Mouse (Mus musculus) forebrain, embryonic 15.5 days (tissue): ENCODE data around the gene Cpsf3. TPM values are rescaled to one million over a fixed set of nuclear protein-coding genes. Genes with fewer than 3 reads are reported as not detected.
A peak's percentile ranks its signal among the peaks of the same experiment; 100 is the strongest.

Experiments
- ATAC-seq: fragments of 200-750 bp; cut with Nextera tagmentation; replicated peaks from 2 replicates; pipeline ENCODE4 v1.8.0; 2017; ENCODE audit warnings: mild to moderate bottlenecking, moderate TSS enrichment, moderate library complexity
- H3K27ac ChIP-seq: fragments of 300-500 bp; sonication (generic); replicated peaks from 2 replicates; pipeline ENCODE4 v1.5.1; 2015; ENCODE audit warnings: mild to moderate bottlenecking, inconsistent platforms
- H3K27me3 ChIP-seq: fragments of 300-500 bp; sonication (generic); 2 replicates; pipeline ENCODE4 v1.6.1; 2015; ENCODE audit warnings: inconsistent platforms
- H3K36me3 ChIP-seq: fragments of 300-500 bp; sonication (generic); 2 replicates; pipeline ENCODE4 v1.6.1; 2015; ENCODE audit warnings: mild to moderate bottlenecking, inconsistent platforms
- H3K4me1 ChIP-seq: fragments of 300-500 bp; sonication (generic); 2 replicates; pipeline ENCODE4 v1.6.1; 2015; ENCODE audit warnings: inconsistent platforms
- H3K4me2 ChIP-seq: fragments of 300-500 bp; sonication (generic); replicated peaks from 2 replicates; pipeline ENCODE4 v1.6.1; 2015; ENCODE audit warnings: mild to moderate bottlenecking, inconsistent platforms
- H3K4me3 ChIP-seq: fragments of 300-500 bp; sonication (generic); 2 replicates; pipeline ENCODE4 v1.5.1; 2015; ENCODE audit warnings: mild to moderate bottlenecking, inconsistent platforms
- H3K9ac ChIP-seq: fragments of 300-500 bp; sonication (generic); replicated peaks from 2 replicates; pipeline ENCODE4 v1.6.1; 2015; ENCODE audit warnings: mild to moderate bottlenecking, inconsistent platforms
- H3K9me3 ChIP-seq: fragments of 300-500 bp; sonication (generic); 2 replicates; pipeline ENCODE4 v1.6.1; 2016; ENCODE audit warnings: inconsistent platforms
- whole genome bisulfite sequencing: fragments of 180-500 bp; shearing (Covaris S2); methylation state at CpG from one replicate; pipeline ENCODE4 v1.1.7; 2015; ENCODE audit warnings: mixed read lengths; 5-methylcytosine and 5-hydroxymethylcytosine counted together
- polyA plus RNA-seq: library from polyadenylated mRNA; unstranded; fragments of >200 nt; fragmentation: Nextera tagmentation; extraction: Ambion mirVana; gene quantifications from 2 replicates; pipeline ENCODE4 v1.2.1, GENCODE M21; 2015

Cpsf3 gene
- polyA plus RNA-seq, 1 experiment from 2014 or later = 116 TPM

- 87% methylated on average over 2 of the region's 2 CpGs for WGBS
- Histone ChIP-seq H3K9ac (no peak overlapping the region), H3K9me3 (no peaks in the 10 kb centered on the region), H3K27ac (no peak overlapping the region), H3K4me1 (no peaks in the 10 kb centered on the region), H3K36me3 (peaks cover 69% of the 10 kb centered on the region), H3K4me2 (no peak overlapping the region), H3K4me3 (no peak overlapping the region), H3K27me3 (no peaks in the 10 kb centered on the region)
- no peak; the same call in 1 of the 2 replicates for ATAC-seq
Observed at GRCm38 (mm10) chr12:21266784-21267098, 18.4 kb upstream of the Cpsf3 start.

- no peaks in the 10 kb centered on the region for H3K27me3 ChIP-seq
- no peak overlapping the region for H3K27ac ChIP-seq
- H3K36me3 ChIP-seq = peaks cover 66% of the 10 kb centered on the region
- WGBS = 86% methylated on average over 8 of the region's 8 CpGs
- H3K4me2 ChIP-seq = no peak overlapping the region
- no peak overlapping the region for H3K4me3 ChIP-seq
- H3K9me3 ChIP-seq = no peaks in the 10 kb centered on the region
- ATAC-seq = no peak
- H3K4me1 ChIP-seq = no peaks in the 10 kb centered on the region
- H3K9ac ChIP-seq = no peak overlapping the region
Observed at GRCm38 (mm10) chr12:21268083-21268616, 17.0 kb upstream of the Cpsf3 start.

- Histone ChIP-seq H3K4me1 (no peaks in the 10 kb centered on the region), H3K9me3 (no peaks in the 10 kb centered on the region), H3K27ac (no peak overlapping the region), H3K4me3 (no peak overlapping the region), H3K4me2 (no peak overlapping the region), H3K36me3 (peaks cover 36% of the 10 kb centered on the region), H3K9ac (no peak overlapping the region), H3K27me3 (no peaks in the 10 kb centered on the region)
- WGBS = 75% methylated on average over 7 of the region's 7 CpGs
- no peak for ATAC-seq
Observed at GRCm38 (mm10) chr12:21274446-21274845, 10.7 kb upstream of the Cpsf3 start.

GRCm38 (mm10) chr12:21277352-21277864, 7.8 kb upstream of the Cpsf3 start:
- ATAC-seq = no peak
- WGBS = 56% methylated on average over 1 of the region's 1 CpGs

DNA sequence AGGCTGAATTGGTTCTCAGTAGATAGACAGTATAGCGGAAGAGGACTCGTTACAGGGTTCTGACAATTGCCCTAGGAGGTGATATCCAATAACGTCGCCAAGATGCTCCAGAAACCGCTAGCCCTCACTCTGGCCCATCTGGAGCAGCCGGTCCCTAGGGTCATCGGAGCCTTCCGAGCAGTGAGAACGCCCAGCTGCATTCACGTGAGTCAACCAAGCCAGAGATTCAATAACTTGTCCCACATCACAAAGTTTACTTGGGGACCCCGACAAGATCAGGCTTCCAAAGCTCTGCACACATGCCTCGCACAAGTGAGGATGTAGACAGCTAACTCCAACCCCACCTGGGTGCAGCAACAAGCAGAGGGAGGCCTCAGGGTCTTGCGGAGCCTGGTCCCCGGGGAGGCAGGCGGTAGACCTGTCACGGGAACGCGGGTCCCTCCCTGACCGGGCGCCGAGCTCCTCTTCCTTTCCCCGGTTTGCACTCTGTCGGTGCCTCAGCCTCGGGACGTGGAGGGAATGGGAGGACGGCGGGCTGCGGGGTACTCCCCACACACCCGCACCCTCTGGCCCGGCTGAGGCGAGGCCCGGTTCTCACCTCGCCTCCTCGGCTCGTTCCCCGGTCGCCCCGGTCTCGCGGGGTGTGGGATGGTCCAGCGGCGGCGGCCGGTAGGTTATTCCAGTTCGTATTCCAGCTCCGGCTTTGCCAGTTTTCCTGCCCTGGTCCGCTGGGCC, 484 bp downstream of the Cpsf3 start:
- H3K36me3 ChIP-seq = peaks cover 5% of the 10 kb centered on the region
- no peaks in the 10 kb centered on the region for H3K9me3 ChIP-seq
- peaks cover 31% of the 10 kb centered on the region for H3K4me1 ChIP-seq
- ATAC-seq = no peak; the same call in 1 of the 2 replicates
- H3K4me3 ChIP-seq = peak overlapping the region; percentile 86
- no peaks in the 10 kb centered on the region for H3K27me3 ChIP-seq
- peak overlapping the region; percentile 82 for H3K27ac ChIP-seq
- H3K9ac ChIP-seq = peak overlapping the region; percentile 74
- whole genome bisulfite sequencing = under 1% methylated on average over 47 of the region's 47 CpGs
- H3K4me2 ChIP-seq = peak overlapping the region; percentile 77

More at GRCm38 (mm10) chr12:21277352-21277864, 7.8 kb upstream of the Cpsf3 start:
- Histone ChIP-seq H3K4me2 (no peak overlapping the region), H3K9me3 (no peaks in the 10 kb centered on the region), H3K9ac (no peak overlapping the region), H3K4me3 (no peak overlapping the region), H3K4me1 (no peaks in the 10 kb centered on the region), H3K27ac (no peak overlapping the region), H3K36me3 (0 out of 2 replicates have a peak, but pooled peaks cover 6% of the 10 kb centered on the region), H3K27me3 (no peaks in the 10 kb centered on the region)

GRCm38 (mm10) chr12:21286243-21286622, 1.0 kb downstream of the Cpsf3 start, which contains the start of gene Itgb1bp1:
Gene Itgb1bp1 (minus strand): TSS chr12:21286284.
- Histone ChIP-seq H3K9ac (peak within 1 kb of the TSS; percentile 92), H3K36me3 (peaks cover 11% of the 10 kb centered on the region), H3K27me3 (no peaks in the 10 kb centered on the region), H3K9me3 (no peaks in the 10 kb centered on the region), H3K4me3 (peak within 1 kb of the TSS; percentile 86), H3K4me2 (peak within 1 kb of the TSS; percentile 77), H3K27ac (peak within 1 kb of the TSS; percentile 94), H3K4me1 (peaks cover 31% of the 10 kb centered on the region)
- ATAC-seq = peak; percentile 97
- WGBS = under 1% methylated on average over 28 of the region's 28 CpGs

- WGBS = 32% methylated on average over 18 of the region's 18 CpGs
- H3K9ac ChIP-seq = peak overlapping the region; percentile 92
- peaks cover 19% of the 10 kb centered on the region for H3K36me3 ChIP-seq
- H3K4me1 ChIP-seq = peaks cover 31% of the 10 kb centered on the region
- ATAC-seq = peak; percentile 47
- H3K9me3 ChIP-seq = no peaks in the 10 kb centered on the region
- no peaks in the 10 kb centered on the region for H3K27me3 ChIP-seq
- peak overlapping the region; percentile 94 for H3K27ac ChIP-seq
- peak overlapping the region; percentile 86 for H3K4me3 ChIP-seq
- peak overlapping the region; percentile 71 for H3K4me2 ChIP-seq
Observed at GRCm38 (mm10) chr12:21286712-21287650, 1.8 kb downstream of the Cpsf3 start.

DNA sequence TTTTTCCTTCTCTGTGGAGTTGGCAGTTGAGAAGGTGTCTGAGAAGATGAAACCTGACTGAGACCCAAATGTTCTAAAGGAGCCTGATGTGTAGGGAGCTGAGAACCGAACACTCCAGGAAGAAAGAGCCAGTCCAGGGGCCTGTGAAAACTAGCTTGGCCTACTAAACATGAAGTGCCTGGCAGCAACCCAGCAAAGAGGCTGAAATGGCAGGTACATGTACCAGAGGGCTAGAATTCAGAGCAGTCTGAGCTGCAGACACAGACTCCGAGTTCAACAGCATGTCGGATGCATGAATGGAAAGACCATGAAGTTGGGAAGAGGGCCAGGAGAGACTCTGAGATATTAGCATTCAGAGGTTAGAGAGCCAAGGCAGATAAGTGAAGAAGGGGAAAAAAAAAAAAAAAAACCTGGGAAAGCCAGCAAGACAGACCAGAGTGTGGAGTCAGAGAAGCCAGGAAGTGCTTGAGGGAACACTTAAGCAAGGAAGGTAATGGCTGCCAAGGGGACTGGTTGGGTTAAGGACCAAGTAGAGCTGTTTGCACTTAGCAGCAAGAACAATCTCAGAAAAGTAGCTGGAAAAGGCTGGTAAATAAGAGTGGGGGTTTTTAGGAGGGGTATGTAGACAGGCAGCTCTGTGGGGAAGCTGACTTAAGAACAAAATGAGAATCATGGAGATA, 3.7 kb downstream of the Cpsf3 start:
- Histone ChIP-seq H3K27ac (no peak overlapping the region), H3K4me3 (no peak overlapping the region), H3K4me2 (no peak overlapping the region), H3K9ac (no peak overlapping the region), H3K4me1 (peaks cover 31% of the 10 kb centered on the region), H3K9me3 (no peaks in the 10 kb centered on the region), H3K27me3 (no peaks in the 10 kb centered on the region), H3K36me3 (peaks cover 37% of the 10 kb centered on the region)
- ATAC-seq = no peak
- 95% methylated on average over 3 of the region's 3 CpGs for WGBS

DNA sequence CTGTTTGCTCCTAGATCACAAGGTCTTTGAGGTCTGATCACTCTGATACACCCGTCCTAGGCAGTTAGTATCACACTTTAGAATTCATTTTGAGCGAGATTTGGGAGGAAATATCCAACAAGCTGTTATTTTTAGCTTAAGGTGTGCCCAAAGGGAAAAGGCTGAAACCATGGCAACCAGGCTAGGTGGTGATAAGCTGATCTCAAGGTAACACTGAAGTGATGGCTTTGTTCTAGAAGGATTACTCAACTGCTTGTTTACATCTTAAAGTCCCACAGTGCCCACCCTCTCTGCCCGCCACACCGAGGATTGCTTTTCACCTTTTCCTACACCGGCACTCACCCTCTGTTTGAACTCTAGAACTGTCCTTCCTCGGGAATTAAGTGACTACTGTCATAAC, 4.5 kb downstream of the Cpsf3 start:
- Histone ChIP-seq H3K4me1 (peaks cover 31% of the 10 kb centered on the region), H3K4me3 (no peak overlapping the region), H3K27me3 (no peaks in the 10 kb centered on the region), H3K9me3 (no peaks in the 10 kb centered on the region), H3K9ac (no peak overlapping the region), H3K36me3 (peaks cover 45% of the 10 kb centered on the region), H3K27ac (no peak overlapping the region), H3K4me2 (no peak overlapping the region)
- whole genome bisulfite sequencing = 83% methylated on average over 6 of the region's 6 CpGs
- ATAC-seq = no peak

- Histone ChIP-seq H3K27ac (no peak overlapping the region), H3K4me1 (no peaks in the 10 kb centered on the region), H3K9ac (no peak overlapping the region), H3K9me3 (no peaks in the 10 kb centered on the region), H3K4me3 (no peak overlapping the region), H3K27me3 (no peaks in the 10 kb centered on the region), H3K36me3 (peaks cover 93% of the 10 kb centered on the region), H3K4me2 (no peak overlapping the region)
- WGBS = 97% methylated on average over 11 of the region's 11 CpGs
- ATAC-seq = no peak
Observed at GRCm38 (mm10) chr12:21298856-21299255, 13.7 kb downstream of the Cpsf3 start.

DNA sequence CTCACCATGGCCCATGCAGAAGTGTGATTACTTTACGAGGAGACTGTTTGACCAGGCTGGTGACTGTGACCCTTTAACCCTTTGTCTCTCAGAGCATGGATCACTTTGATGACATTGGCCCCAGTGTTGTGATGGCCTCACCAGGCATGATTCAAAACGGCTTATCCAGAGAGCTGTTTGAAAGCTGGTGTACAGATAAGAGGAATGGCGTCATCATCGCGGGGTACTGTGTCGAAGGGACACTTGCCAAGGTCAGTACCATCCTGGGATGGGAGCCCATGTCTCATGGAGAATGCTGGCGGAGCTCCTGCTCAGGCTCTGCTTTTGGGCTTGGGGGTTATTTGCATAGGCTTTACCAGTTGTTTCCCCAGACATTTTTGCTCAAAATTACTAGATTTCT, 16.1 kb downstream of the Cpsf3 start:
- no peaks in the 10 kb centered on the region for H3K27me3 ChIP-seq
- no peaks in the 10 kb centered on the region for H3K9me3 ChIP-seq
- no peaks in the 10 kb centered on the region for H3K4me1 ChIP-seq
- 90% methylated on average over 7 of the region's 7 CpGs for WGBS
- H3K9ac ChIP-seq = no peak overlapping the region
- no peak overlapping the region for H3K4me2 ChIP-seq
- no peak overlapping the region for H3K4me3 ChIP-seq
- no peak for ATAC-seq
- no peak overlapping the region for H3K27ac ChIP-seq
- peaks cover 88% of the 10 kb centered on the region for H3K36me3 ChIP-seq
